Mouse (Mus musculus): ENCODE measurements around the gene Col6a5. TPM values are rescaled to one million over a fixed set of nuclear protein-coding genes. Genes with fewer than 3 reads are reported as not detected.

The Col6a5 gene
- polyA plus RNA-seq, 1 experiment: 0.10 TPM

DNA sequence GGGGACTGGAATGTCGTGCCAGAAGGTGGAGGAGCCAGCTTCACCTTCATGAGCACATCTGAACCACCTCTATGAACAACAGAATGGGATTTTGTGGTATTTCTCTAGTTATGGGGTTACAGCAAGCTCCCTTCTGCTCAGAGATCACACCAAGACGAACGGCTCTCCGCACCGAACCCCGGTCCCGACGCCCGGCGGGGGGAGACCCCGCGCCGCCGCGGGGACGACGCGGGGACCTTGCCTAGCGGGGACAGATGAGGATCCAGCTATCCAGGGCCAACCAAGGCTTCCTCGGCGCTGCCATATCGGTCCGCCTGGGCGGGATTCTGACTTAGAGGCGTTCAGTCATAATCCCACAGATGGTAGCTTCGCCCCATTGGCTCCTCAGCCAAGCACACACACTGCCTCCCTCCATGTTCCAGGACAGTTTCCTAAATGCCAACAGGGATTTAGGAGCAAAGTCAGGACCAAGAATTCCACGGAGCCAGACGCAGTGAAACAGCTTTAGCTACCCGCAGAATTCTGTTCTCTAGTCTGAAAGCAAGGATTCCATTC, 141.2 kb downstream of the Col6a5 start:
- no peak for DNase-seq
- H3K4me3 ChIP-seq (replicated peaks; ENCODE audit: insufficient read depth, low read depth, low read length): no peak overlapping the region
- 65% methylated on average over 29 of the region's 29 CpGs for WGBS
- H3K27me3 ChIP-seq (ENCODE audit: control insufficient read depth, insufficient read depth, low read length): no peaks in the 10 kb centered on the region; the same call in 1 of the 2 replicates
- no peaks in the 10 kb centered on the region for H3K4me1 ChIP-seq (ENCODE audit: control insufficient read depth, insufficient read depth, low read length)
- H3K27ac ChIP-seq (ENCODE audit: insufficient read depth, low read length): no peak overlapping the region
- no peak for TF ChIP-seq CTCF (IDR thresholded peaks at IDR 0.05; ENCODE audit: borderline replicate concordance, insufficient read depth, low read depth, low read length)
- TF ChIP-seq POLR2A (IDR thresholded peaks at IDR 0.05; ENCODE audit: borderline replicate concordance, insufficient read depth, low read length): no peak

GRCm38 (mm10) chr9:105814436-105814835, 146.0 kb downstream of the Col6a5 start:
- no peak for DNase-seq
- 82% methylated on average over 5 of the region's 5 CpGs for WGBS
- TF ChIP-seq CTCF (IDR thresholded peaks at IDR 0.05; ENCODE audit: borderline replicate concordance, insufficient read depth, low read depth, low read length) (no peak), POLR2A (IDR thresholded peaks at IDR 0.05; ENCODE audit: borderline replicate concordance, insufficient read depth, low read length) (no peak)
- no peaks in the 10 kb centered on the region; the same call in 1 of the 2 replicates for H3K27me3 ChIP-seq (ENCODE audit: control insufficient read depth, insufficient read depth, low read length)
- H3K27ac ChIP-seq (ENCODE audit: insufficient read depth, low read length): no peak overlapping the region
- no peak overlapping the region for H3K4me3 ChIP-seq (replicated peaks; ENCODE audit: insufficient read depth, low read depth, low read length)
- no peaks in the 10 kb centered on the region for H3K4me1 ChIP-seq (ENCODE audit: control insufficient read depth, insufficient read depth, low read length)

DNA sequence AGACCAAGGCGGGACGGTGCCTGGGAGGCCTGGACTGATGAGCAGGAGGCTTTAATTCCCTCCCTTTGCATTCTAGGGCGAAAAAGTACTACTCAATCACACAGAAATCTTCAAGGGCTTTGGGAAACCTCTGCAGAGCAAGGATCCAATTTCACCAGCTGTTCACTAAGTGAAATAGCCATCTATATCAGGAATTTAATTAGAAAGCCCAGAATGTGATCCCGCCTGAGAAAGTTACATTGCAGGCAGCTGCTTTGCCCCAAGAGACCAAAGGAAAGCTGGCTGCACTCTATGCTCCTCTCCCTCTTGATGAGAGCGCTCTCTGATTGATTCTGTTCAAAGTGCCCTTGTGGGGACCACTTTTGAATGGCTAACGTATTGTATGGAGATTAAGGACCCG, 149.0 kb downstream of the Col6a5 start:
- TF ChIP-seq CTCF (IDR thresholded peaks at IDR 0.05; ENCODE audit: borderline replicate concordance, insufficient read depth, low read depth, low read length) (no peak), POLR2A (IDR thresholded peaks at IDR 0.05; ENCODE audit: borderline replicate concordance, insufficient read depth, low read length) (no peak)
- 76% methylated on average over 7 of the region's 7 CpGs for WGBS
- no peak for DNase-seq
- Histone ChIP-seq H3K4me3 (replicated peaks; ENCODE audit: insufficient read depth, low read depth, low read length) (no peak overlapping the region), H3K4me1 (ENCODE audit: control insufficient read depth, insufficient read depth, low read length) (no peaks in the 10 kb centered on the region), H3K27me3 (ENCODE audit: control insufficient read depth, insufficient read depth, low read length) (no peaks in the 10 kb centered on the region), H3K27ac (ENCODE audit: insufficient read depth, low read length) (no peak overlapping the region)

GRCm38 (mm10) chr9:105808920-105809505, 151.4 kb downstream of the Col6a5 start:
- DNase-seq: no peak
- 77% methylated on average over 17 of the region's 17 CpGs for WGBS
- Histone ChIP-seq H3K4me1 (ENCODE audit: control insufficient read depth, insufficient read depth, low read length) (no peaks in the 10 kb centered on the region), H3K27me3 (ENCODE audit: control insufficient read depth, insufficient read depth, low read length) (no peaks in the 10 kb centered on the region), H3K4me3 (replicated peaks; ENCODE audit: insufficient read depth, low read depth, low read length) (no peak overlapping the region), H3K27ac (ENCODE audit: insufficient read depth, low read length) (no peak overlapping the region)
- TF ChIP-seq CTCF (IDR thresholded peaks at IDR 0.05; ENCODE audit: borderline replicate concordance, insufficient read depth, low read depth, low read length) (no peak), POLR2A (IDR thresholded peaks at IDR 0.05; ENCODE audit: borderline replicate concordance, insufficient read depth, low read length) (no peak)

Other genes with a start within 250 kb of the Col6a5 start
- 0.11 TPM in 2 replicates for gene Col6a6, start 132.5 kb downstream of the Col6a5 start, polyA plus RNA-seq (2012; rRNA removed)
- gene Col6a4, start 136.1 kb upstream of the Col6a5 start, polyA plus RNA-seq (2012; rRNA removed): 0.30 and 1.1 TPM in 2 replicates
- 1.7 and 2.2 TPM in 2 replicates for gene Glyctk, start 197.5 kb upstream of the Col6a5 start, polyA plus RNA-seq (2012; rRNA removed)
- 137 and 140 TPM in 2 replicates for gene Wdr82, start 210.3 kb upstream of the Col6a5 start, polyA plus RNA-seq (2012; rRNA removed)
- 36.0 and 38.9 TPM in 2 replicates for gene Ppm1m, start 239.1 kb upstream of the Col6a5 start, polyA plus RNA-seq (2012; rRNA removed)
- 54.7 and 59.1 TPM in 2 replicates for gene Twf2, start 242.5 kb upstream of the Col6a5 start, polyA plus RNA-seq (2012; rRNA removed)